Mouse (Mus musculus): ENCODE results near the gene Tlx2. TPM values are rescaled to one million over a fixed set of nuclear protein-coding genes. Genes with fewer than 3 reads are reported as not detected.

Tlx2 gene
- polyA plus RNA-seq (2014; fragmentation: Illumina TruSeq; extraction: RNeasy Lipid Tissue Mini Kit (QIAGEN cat#74804); ENCODE audit: low read depth, low replicate concordance): not detected

GRCm38 (mm10) chr6:83070247-83070310 lies at the start of gene Tlx2:
Tlx2 (minus strand) TSS chr6:83070293.

GRCm38 (mm10) chr6:83115011-83115671 lies 45.0 kb upstream of the Tlx2 start, which contains the start of gene Mogs:
Mogs (plus strand) TSS chr6:83115496.

GRCm38 (mm10) chr6:83108762-83109668 lies 38.9 kb upstream of the Tlx2 start, which contains the start of gene Mrpl53:
Mrpl53 (plus strand) TSS chr6:83109040.

GRCm38 (mm10) chr6:83101316-83101687 lies 31.2 kb upstream of the Tlx2 start, which contains the start of the genes Ccdc142 and Gm42688:
Ccdc142 (plus strand) TSS chr6:83101601.
Gm42688 (plus strand) TSS chr6:83101617.

GRCm38 (mm10) chr6:83086121-83087035 lies 16.3 kb upstream of the Tlx2 start, which contains the start of gene Lbx2:
Lbx2 (plus strand) TSS chr6:83086367.

GRCm38 (mm10) chr6:83077630-83078323 lies 7.7 kb upstream of the Tlx2 start, which contains the start of gene Pcgf1:
Pcgf1 (plus strand) TSS chr6:83077869.

GRCm38 (mm10) chr6:83057790-83058189 lies 12.3 kb downstream of the Tlx2 start, which contains the start of gene Dqx1:
Dqx1 (plus strand) TSS chr6:83057844.

GRCm38 (mm10) chr6:83054871-83055431 lies 15.1 kb downstream of the Tlx2 start, which contains the start of gene Htra2:
Htra2 (minus strand) TSS chr6:83055273.

GRCm38 (mm10) chr6:83054074-83054851 lies 15.8 kb downstream of the Tlx2 start, which contains the start of gene Aup1:
Aup1 (plus strand) TSS chr6:83054521.

GRCm38 (mm10) chr6:83033249-83034185 lies 36.6 kb downstream of the Tlx2 start, which contains the start of the genes Dok1 and Loxl3:
Dok1 (minus strand) TSS chr6:83033471.
Loxl3 (plus strand) TSS chr6:83034173.

Other genes starting within 250 kb of the Tlx2 start
- gene Sema4f, start 130.5 kb downstream of the Tlx2 start, polyA plus RNA-seq (2014; fragmentation: Illumina TruSeq; extraction: RNeasy Lipid Tissue Mini Kit (QIAGEN cat#74804); ENCODE audit: low read depth, low replicate concordance): not detected
- not detected for gene M1ap, start 123.4 kb downstream of the Tlx2 start, polyA plus RNA-seq (2014; fragmentation: Illumina TruSeq; extraction: RNeasy Lipid Tissue Mini Kit (QIAGEN cat#74804); ENCODE audit: low read depth, low replicate concordance)
- gene Dok1, start 36.8 kb downstream of the Tlx2 start, polyA plus RNA-seq (2014; fragmentation: Illumina TruSeq; extraction: RNeasy Lipid Tissue Mini Kit (QIAGEN cat#74804); ENCODE audit: low read depth, low replicate concordance): not detected
- gene Loxl3, start 36.1 kb downstream of the Tlx2 start, polyA plus RNA-seq (2014; fragmentation: Illumina TruSeq; extraction: RNeasy Lipid Tissue Mini Kit (QIAGEN cat#74804); ENCODE audit: low read depth, low replicate concordance): 1.3 TPM
- gene Aup1, start 15.8 kb downstream of the Tlx2 start, polyA plus RNA-seq (2014; fragmentation: Illumina TruSeq; extraction: RNeasy Lipid Tissue Mini Kit (QIAGEN cat#74804); ENCODE audit: low read depth, low replicate concordance): 3.8 TPM
- 1.8 TPM for gene Htra2, start 15.0 kb downstream of the Tlx2 start, polyA plus RNA-seq (2014; fragmentation: Illumina TruSeq; extraction: RNeasy Lipid Tissue Mini Kit (QIAGEN cat#74804); ENCODE audit: low read depth, low replicate concordance)
- 0.61 TPM for gene Dqx1, start 12.4 kb downstream of the Tlx2 start, polyA plus RNA-seq (2014; fragmentation: Illumina TruSeq; extraction: RNeasy Lipid Tissue Mini Kit (QIAGEN cat#74804); ENCODE audit: low read depth, low replicate concordance)
- gene Pcgf1, start 7.6 kb upstream of the Tlx2 start, polyA plus RNA-seq (2014; fragmentation: Illumina TruSeq; extraction: RNeasy Lipid Tissue Mini Kit (QIAGEN cat#74804); ENCODE audit: low read depth, low replicate concordance): 3.8 TPM
- not detected for gene Lbx2, start 16.1 kb upstream of the Tlx2 start, polyA plus RNA-seq (2014; fragmentation: Illumina TruSeq; extraction: RNeasy Lipid Tissue Mini Kit (QIAGEN cat#74804); ENCODE audit: low read depth, low replicate concordance)
- gene Ccdc142, start 31.3 kb upstream of the Tlx2 start, polyA plus RNA-seq (2014; fragmentation: Illumina TruSeq; extraction: RNeasy Lipid Tissue Mini Kit (QIAGEN cat#74804); ENCODE audit: low read depth, low replicate concordance): not detected
- 0.53 TPM for gene Gm42688, start 31.3 kb upstream of the Tlx2 start, polyA plus RNA-seq (2014; fragmentation: Illumina TruSeq; extraction: RNeasy Lipid Tissue Mini Kit (QIAGEN cat#74804); ENCODE audit: low read depth, low replicate concordance)
- 50.2 TPM for gene Mrpl53, start 38.7 kb upstream of the Tlx2 start, polyA plus RNA-seq (2014; fragmentation: Illumina TruSeq; extraction: RNeasy Lipid Tissue Mini Kit (QIAGEN cat#74804); ENCODE audit: low read depth, low replicate concordance)
- gene Mogs, start 45.2 kb upstream of the Tlx2 start, polyA plus RNA-seq (2014; fragmentation: Illumina TruSeq; extraction: RNeasy Lipid Tissue Mini Kit (QIAGEN cat#74804); ENCODE audit: low read depth, low replicate concordance): 2.3 TPM
- 2.1 TPM for gene Wbp1, start 51.3 kb upstream of the Tlx2 start, polyA plus RNA-seq (2014; fragmentation: Illumina TruSeq; extraction: RNeasy Lipid Tissue Mini Kit (QIAGEN cat#74804); ENCODE audit: low read depth, low replicate concordance)
- gene Ino80b, start 55.1 kb upstream of the Tlx2 start, polyA plus RNA-seq (2014; fragmentation: Illumina TruSeq; extraction: RNeasy Lipid Tissue Mini Kit (QIAGEN cat#74804); ENCODE audit: low read depth, low replicate concordance): not detected
- 0.24 TPM for gene Rtkn, start 65.2 kb upstream of the Tlx2 start, polyA plus RNA-seq (2014; fragmentation: Illumina TruSeq; extraction: RNeasy Lipid Tissue Mini Kit (QIAGEN cat#74804); ENCODE audit: low read depth, low replicate concordance)
- not detected for gene Wdr54, start 86.1 kb upstream of the Tlx2 start, polyA plus RNA-seq (2014; fragmentation: Illumina TruSeq; extraction: RNeasy Lipid Tissue Mini Kit (QIAGEN cat#74804); ENCODE audit: low read depth, low replicate concordance)
- gene 1700003E16Rik, start 86.1 kb upstream of the Tlx2 start, polyA plus RNA-seq (2014; fragmentation: Illumina TruSeq; extraction: RNeasy Lipid Tissue Mini Kit (QIAGEN cat#74804); ENCODE audit: low read depth, low replicate concordance): not detected
- 10.8 TPM for gene Dctn1, start 95.6 kb upstream of the Tlx2 start, polyA plus RNA-seq (2014; fragmentation: Illumina TruSeq; extraction: RNeasy Lipid Tissue Mini Kit (QIAGEN cat#74804); ENCODE audit: low read depth, low replicate concordance)
- gene Slc4a5, start 149.5 kb upstream of the Tlx2 start, polyA plus RNA-seq (2014; fragmentation: Illumina TruSeq; extraction: RNeasy Lipid Tissue Mini Kit (QIAGEN cat#74804); ENCODE audit: low read depth, low replicate concordance): 0.65 TPM

Data from kidney, adult 10 weeks (tissue).